Mouse (Mus musculus) spleen, adult 2 months (tissue): ENCODE results near the gene Vars.

Source experiments
- CTCF ChIP-seq: fragments of 200-500 bp; IDR thresholded peaks from 2 replicates; pipeline ENCODE4 v1.5.1; 2011; ENCODE audit warnings: mild to moderate bottlenecking, inconsistent platforms; ENCODE audit not compliant: insufficient read depth, insufficient read length, insufficient replicate concordance; ENCODE audit errors: extremely low read depth
- POLR2A ChIP-seq: fragments of 200-500 bp; IDR thresholded peaks from 2 replicates; pipeline ENCODE4 v1.6.1; 2011; ENCODE audit warnings: low read depth, low read length, inconsistent platforms

DNA sequence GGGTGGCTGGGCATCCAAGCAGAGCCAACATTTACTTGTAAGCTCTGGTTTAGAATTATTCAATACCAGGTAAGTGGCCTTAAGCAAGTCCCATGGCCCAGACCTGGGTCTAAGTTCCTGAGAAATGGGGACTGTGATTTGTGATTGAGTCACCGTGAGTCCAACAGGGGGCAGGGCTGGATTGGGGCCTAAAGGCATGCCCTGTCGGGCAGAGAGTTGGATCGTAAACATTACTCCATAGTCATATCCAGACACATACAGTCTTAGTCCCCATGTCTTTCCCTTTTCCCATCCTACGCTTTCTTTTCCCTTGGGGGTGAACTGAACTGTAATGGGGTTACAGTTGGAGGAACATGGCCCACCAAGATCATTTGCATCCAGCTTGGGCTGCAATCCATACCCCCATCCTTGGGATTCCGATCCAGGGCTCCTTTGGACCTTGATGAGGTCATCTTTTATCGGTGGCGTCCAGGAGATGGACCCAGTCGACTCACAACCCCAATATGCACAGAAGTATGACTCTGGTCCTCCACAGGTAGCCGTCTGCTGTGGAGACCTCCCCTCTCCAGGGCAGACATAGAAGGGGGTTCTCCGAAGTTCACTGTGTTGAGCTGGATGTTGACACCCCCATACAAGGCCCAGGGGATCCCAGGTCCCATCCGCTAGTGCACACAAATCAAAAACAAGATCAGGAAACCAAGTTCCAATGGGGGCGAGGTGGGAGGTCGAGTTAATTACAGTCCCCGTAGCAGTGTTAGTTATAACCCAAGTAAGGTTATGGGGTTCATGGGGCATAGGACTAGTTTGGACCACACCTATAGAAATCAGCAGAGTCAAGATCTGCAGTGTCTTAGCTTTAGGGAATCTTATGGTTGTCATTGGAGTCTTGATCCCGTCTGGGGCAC is 2.0 kb upstream of the Vars start:
- no peak for TF ChIP-seq POLR2A
- no peak for TF ChIP-seq CTCF
